In genomic region chrX:70475215-70475765, GRCm38 (mm10) we compare ENCODE assay signal across 8 mouse cellular contexts. TPM values are rescaled to one million over a fixed set of nuclear protein-coding genes. Genes with fewer than 3 reads are reported as not detected.
DNase-seq lines count a peak whose midpoint lies in the region; ATAC-seq lines count a peak whose summit lies in the region.

No protein-coding gene starts in this region.

- H3K4me1 ChIP-seq in kidney, embryonic 15.5 days: no peaks in the 10 kb centered on the region
- no peaks in the 10 kb centered on the region for H3K4me1 ChIP-seq in embryonic facial prominence, embryonic 14.5 days (ENCODE audit: control insufficient read depth, insufficient read depth, low read length)
- H3K4me1 ChIP-seq in hindbrain, embryonic 16.5 days (ENCODE audit: control insufficient read depth, insufficient read depth, low read depth, low read length): peaks cover 4% of the 10 kb centered on the region; the same call in 1 of the 2 replicates
- H3K4me1 ChIP-seq in midbrain, embryonic 15.5 days: peaks cover 11% of the 10 kb centered on the region

- H3K27me3 ChIP-seq in kidney, embryonic 15.5 days: no peaks in the 10 kb centered on the region
- H3K27me3 ChIP-seq in embryonic facial prominence, embryonic 14.5 days (replicated peaks; ENCODE audit: control insufficient read depth, insufficient read depth, low read length): no peaks in the 10 kb centered on the region; the same call in 1 of the 2 replicates
- H3K27me3 ChIP-seq in hindbrain, embryonic 16.5 days (replicated peaks; ENCODE audit: control insufficient read depth, insufficient read depth, low read length): no peaks in the 10 kb centered on the region
- H3K27me3 ChIP-seq in midbrain, embryonic 15.5 days (replicated peaks): no peaks in the 10 kb centered on the region

- WGBS in kidney, embryonic 15.5 days: 70% methylated on average over 3 of the region's 3 CpGs
- whole genome bisulfite sequencing in embryonic facial prominence, embryonic 14.5 days: 85% methylated on average over 3 of the region's 3 CpGs
- WGBS in hindbrain, embryonic 16.5 days: 75% methylated on average over 3 of the region's 3 CpGs
- WGBS in midbrain, embryonic 15.5 days: 70% methylated on average over 3 of the region's 3 CpGs

- no peak overlapping the region for H3K4me3 ChIP-seq in kidney, embryonic 15.5 days (replicated peaks)
- H3K4me3 ChIP-seq in embryonic facial prominence, embryonic 14.5 days (ENCODE audit: low read depth, low read length): no peak overlapping the region
- no peak overlapping the region for H3K4me3 ChIP-seq in hindbrain, embryonic 16.5 days (ENCODE audit: low read length)
- peak overlapping the region; percentile 54 for H3K4me3 ChIP-seq in midbrain, embryonic 15.5 days

- H3K9ac ChIP-seq in kidney, embryonic 15.5 days: no peak overlapping the region
- no peak overlapping the region for H3K9ac ChIP-seq in embryonic facial prominence, embryonic 14.5 days (ENCODE audit: low read depth, low read length)
- no peak overlapping the region for H3K9ac ChIP-seq in hindbrain, embryonic 16.5 days (ENCODE audit: low read depth, low read length)
- H3K9ac ChIP-seq in midbrain, embryonic 15.5 days: no peak overlapping the region; the same call in 1 of the 2 replicates

- no peaks in the 10 kb centered on the region for H3K36me3 ChIP-seq in kidney, embryonic 15.5 days
- no peaks in the 10 kb centered on the region for H3K36me3 ChIP-seq in embryonic facial prominence, embryonic 14.5 days (ENCODE audit: control insufficient read depth, insufficient read depth, low read length)
- no peaks in the 10 kb centered on the region for H3K36me3 ChIP-seq in hindbrain, embryonic 16.5 days (ENCODE audit: control insufficient read depth, insufficient read depth, low read length)
- no peaks in the 10 kb centered on the region for H3K36me3 ChIP-seq in midbrain, embryonic 15.5 days (replicated peaks)

- H3K9me3 ChIP-seq in kidney, embryonic 15.5 days (replicated peaks): no peaks in the 10 kb centered on the region
- no peaks in the 10 kb centered on the region for H3K9me3 ChIP-seq in embryonic facial prominence, embryonic 14.5 days (ENCODE audit: control insufficient read depth, low read length)
- H3K9me3 ChIP-seq in hindbrain, embryonic 16.5 days (ENCODE audit: control insufficient read depth, low read length): no peaks in the 10 kb centered on the region
- no peaks in the 10 kb centered on the region for H3K9me3 ChIP-seq in midbrain, embryonic 15.5 days

- peak overlapping the region; percentile 61; the same call in 1 of the 2 replicates for H3K4me2 ChIP-seq in kidney, embryonic 15.5 days
- peak overlapping the region; percentile 52 for H3K4me2 ChIP-seq in embryonic facial prominence, embryonic 14.5 days (ENCODE audit: low read depth, low read length)
- H3K4me2 ChIP-seq in hindbrain, embryonic 16.5 days (ENCODE audit: low read length): peak overlapping the region; percentile 57
- H3K4me2 ChIP-seq in midbrain, embryonic 15.5 days: peak overlapping the region; percentile 55

- no peak for ATAC-seq in kidney, embryonic 15.5 days (replicated peaks; ENCODE audit: low FRiP score)
- ATAC-seq in embryonic facial prominence, embryonic 14.5 days (ENCODE audit: low read depth): no peak
- ATAC-seq in hindbrain, embryonic 16.5 days: no peak
- ATAC-seq in midbrain, embryonic 15.5 days (replicated peaks): no peak

- no peak for DNase-seq in kidney, adult 9 months
- no peak for DNase-seq in embryonic facial prominence, embryonic 14.5 days (ENCODE audit: low spot score)
- DNase-seq in thymus, postnatal 0 days (ENCODE audit: low spot score): no peak
- no peak for DNase-seq in urinary bladder, postnatal 25 days (ENCODE audit: low spot score)
- no peak for DNase-seq in adrenal gland, postnatal 36 days

- no peak overlapping the region for H3K27ac ChIP-seq in kidney, embryonic 15.5 days
- no peak overlapping the region for H3K27ac ChIP-seq in embryonic facial prominence, embryonic 14.5 days (replicated peaks; ENCODE audit: low read depth, low read length)
- H3K27ac ChIP-seq in hindbrain, embryonic 16.5 days (ENCODE audit: low read depth, low read length): no peak overlapping the region
- no peak overlapping the region for H3K27ac ChIP-seq in midbrain, embryonic 15.5 days

RNA-seq across cellular contexts. Expression of gene Tmem185a, which starts 1.7 kb away (rescaled TPM):
- polyA plus RNA-seq in kidney, embryonic 15.5 days (2015; fragmentation: Nextera tagmentation; extraction: Ambion mirVana): 43.1 and 44.1 TPM in 2 replicates
- 45.1 and 50.3 TPM in 2 replicates for polyA plus RNA-seq in embryonic facial prominence, embryonic 14.5 days (2014; fragmentation: Nextera tagmentation; extraction: Ambion mirVana)
- 48.9 and 50.8 TPM in 2 replicates for polyA plus RNA-seq in hindbrain, embryonic 16.5 days (2015; fragmentation: Nextera tagmentation; extraction: Ambion mirVana)
- 47.6 and 48.8 TPM in 2 replicates for polyA plus RNA-seq in midbrain, embryonic 15.5 days (2015; fragmentation: Nextera tagmentation; extraction: Ambion mirVana)
- 25.0 and 25.2 TPM in 2 replicates for polyA plus RNA-seq in thymus, postnatal 0 days (2015; fragmentation: Nextera tagmentation; extraction: Ambion mirVana)
- 10 to 100 TPM; 41.3 to 82.5 TPM for total RNA-seq in adrenal gland, postnatal 36 days (2021)
